Mouse (Mus musculus): ENCODE data around the gene Coro1a.

Gene Coro1a

DNA sequence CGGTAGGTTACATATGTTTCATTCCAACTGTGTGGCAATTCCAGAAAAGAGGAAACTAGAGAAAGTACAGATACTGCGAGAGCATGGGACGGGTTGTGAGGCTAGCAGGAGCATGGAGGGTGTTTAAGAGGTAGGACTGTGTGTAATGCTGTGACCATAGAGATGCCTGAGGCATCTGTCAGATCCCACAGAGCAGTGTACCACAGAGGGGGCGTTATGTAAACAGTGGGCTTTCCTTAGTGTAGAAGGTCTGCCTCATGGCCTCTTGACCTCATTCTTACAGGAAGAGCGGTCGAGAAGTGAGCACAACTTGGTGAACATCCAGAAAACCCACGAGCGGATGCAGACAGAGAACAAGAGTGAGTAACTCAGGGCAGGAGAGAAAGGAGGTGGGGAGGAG is 43.9 kb downstream of the Coro1a start:
- in situ Hi-C loops (cut with MboI; ENCODE audit: low pct_unique_long_range_greater_than_20kb in 1 of 2, low sequenced_read_pairs in 2 of 2, unreplicated experiment in 1 of 2) = no loop called here

DNA sequence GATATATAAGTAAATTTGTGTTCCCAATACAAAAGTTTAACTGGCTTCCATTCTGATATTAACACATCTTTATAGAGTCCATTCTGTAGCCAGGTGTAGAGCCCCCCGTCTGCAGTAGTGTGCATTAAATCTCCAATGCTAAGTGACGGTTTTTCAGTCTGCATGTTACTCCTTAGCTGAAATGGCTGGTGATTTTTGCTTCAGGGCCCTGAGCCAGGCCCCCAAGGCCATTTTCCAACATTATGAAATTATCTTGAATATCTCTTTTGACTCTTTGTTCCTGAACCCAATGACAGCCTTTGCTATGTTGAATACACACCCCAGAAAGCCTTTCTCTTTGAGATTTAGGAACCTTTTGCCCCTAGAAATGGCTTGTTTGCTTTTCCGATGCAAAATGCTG is 47.8 kb downstream of the Coro1a start:
- in situ Hi-C loops (cut with MboI; ENCODE audit: low pct_unique_long_range_greater_than_20kb in 1 of 2, low sequenced_read_pairs in 2 of 2, unreplicated experiment in 1 of 2) = no loop called here

DNA sequence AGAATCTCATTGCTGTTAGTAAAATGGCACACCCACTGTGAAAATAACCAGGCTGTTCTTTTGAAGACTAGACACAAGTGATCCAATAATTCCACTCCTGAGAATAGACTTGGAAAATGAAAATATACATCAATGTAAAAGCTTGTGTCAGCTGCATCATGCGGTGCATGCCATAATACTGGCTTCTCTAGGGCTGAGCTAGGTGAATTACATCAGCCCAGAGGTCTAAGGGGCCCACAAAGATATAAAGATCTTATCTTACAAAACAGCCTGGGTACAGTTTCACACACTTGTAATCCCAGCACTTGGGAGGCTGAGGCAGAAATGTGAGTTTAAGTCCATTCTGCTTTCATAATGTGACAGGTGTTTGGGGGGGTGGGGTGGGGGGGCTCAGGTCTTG is 50.1 kb downstream of the Coro1a start:
- in situ Hi-C loops (cut with MboI; ENCODE audit: low pct_unique_long_range_greater_than_20kb in 1 of 2, low sequenced_read_pairs in 2 of 2, unreplicated experiment in 1 of 2) = no loop called here

GRCm38 (mm10) chr7:126655695-126656094 is 51.9 kb downstream of the Coro1a start:
- in situ Hi-C loops (cut with MboI; ENCODE audit: low pct_unique_long_range_greater_than_20kb in 1 of 2, low sequenced_read_pairs in 2 of 2, unreplicated experiment in 1 of 2) = no loop called here

GRCm38 (mm10) chr7:126653991-126654390 is 53.6 kb downstream of the Coro1a start:
- in situ Hi-C loops (cut with MboI; ENCODE audit: low pct_unique_long_range_greater_than_20kb in 1 of 2, low sequenced_read_pairs in 2 of 2, unreplicated experiment in 1 of 2) = no loop called here

DNA sequence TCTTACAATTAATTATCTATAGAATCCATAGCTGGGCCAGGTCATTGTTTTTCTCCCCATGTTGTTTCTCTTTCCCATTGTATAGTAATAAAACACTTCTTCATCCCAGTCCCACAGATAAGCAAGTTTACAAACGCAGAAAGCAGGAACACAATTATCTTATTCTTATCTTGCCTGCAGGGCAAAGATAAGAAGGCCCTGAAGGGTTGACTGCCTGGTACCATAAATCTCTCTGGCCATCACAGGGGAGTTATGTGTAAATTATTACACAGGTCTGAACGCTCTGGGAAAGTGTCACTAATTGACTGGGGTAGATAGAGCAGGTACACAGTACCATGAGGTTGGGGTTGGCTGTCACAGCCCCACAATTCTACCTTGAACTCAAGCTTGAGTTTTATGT is 56.7 kb downstream of the Coro1a start:
- in situ Hi-C loops (cut with MboI; ENCODE audit: low pct_unique_long_range_greater_than_20kb in 1 of 2, low sequenced_read_pairs in 2 of 2, unreplicated experiment in 1 of 2) = no loop called here

All from mouse embryonic stem cell (cell line).